Mouse (Mus musculus): Measurements from ENCODE around the gene Elfn2.

Elfn2 gene

DNA sequence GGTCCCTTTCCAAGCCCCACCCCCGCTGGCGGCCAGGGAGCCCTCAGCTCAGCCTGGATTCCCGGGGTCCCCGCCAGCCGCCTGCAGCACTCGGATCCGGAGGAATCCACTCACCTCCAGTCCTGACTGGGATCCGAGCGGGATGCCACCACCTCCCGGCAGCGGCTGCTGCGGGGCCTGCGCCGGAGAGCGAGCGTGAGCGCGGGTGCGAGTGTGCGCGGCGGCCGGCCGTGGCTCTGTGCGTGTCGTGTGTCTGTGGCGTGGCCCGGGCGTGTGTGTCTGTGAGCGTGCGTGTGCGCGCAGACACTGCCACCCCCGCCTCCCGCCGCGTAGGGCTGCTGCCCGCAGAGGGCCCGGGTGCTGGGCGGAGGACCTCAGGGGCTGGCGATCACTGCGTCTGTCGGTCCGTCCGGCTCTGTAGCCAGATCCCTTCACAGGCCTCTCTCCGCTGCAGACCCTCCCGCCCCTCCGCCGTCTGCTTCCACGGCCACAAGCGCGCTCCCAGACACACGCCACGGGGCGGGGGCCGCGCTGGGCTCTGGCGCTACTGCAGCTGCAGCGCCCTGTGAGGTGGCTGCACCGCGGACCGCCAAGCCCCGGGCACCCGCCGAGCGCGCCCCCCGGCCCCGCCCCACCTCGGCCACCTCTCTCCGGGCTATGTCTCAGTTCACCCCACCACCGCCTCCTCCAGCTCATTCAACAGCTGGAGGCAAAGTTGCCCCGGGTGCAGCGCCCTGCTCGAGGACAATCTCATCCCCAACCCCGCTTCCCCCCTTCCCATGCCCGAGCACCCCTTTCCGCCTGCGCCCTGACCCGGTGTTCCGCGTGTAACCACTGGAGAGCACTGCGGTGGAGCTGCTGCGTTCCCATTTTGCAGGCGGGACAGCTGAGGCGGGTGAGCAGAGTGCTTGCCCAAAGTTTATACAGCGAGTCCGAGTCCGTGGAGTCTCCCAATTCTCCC lies at the start of gene Elfn2:
TSS of gene Elfn2 (minus strand) at position 482 of the 961 bp plus-strand sequence.
- DNase-seq (ENCODE audit: inconsistent ontology term): peak; percentile 22

DNA sequence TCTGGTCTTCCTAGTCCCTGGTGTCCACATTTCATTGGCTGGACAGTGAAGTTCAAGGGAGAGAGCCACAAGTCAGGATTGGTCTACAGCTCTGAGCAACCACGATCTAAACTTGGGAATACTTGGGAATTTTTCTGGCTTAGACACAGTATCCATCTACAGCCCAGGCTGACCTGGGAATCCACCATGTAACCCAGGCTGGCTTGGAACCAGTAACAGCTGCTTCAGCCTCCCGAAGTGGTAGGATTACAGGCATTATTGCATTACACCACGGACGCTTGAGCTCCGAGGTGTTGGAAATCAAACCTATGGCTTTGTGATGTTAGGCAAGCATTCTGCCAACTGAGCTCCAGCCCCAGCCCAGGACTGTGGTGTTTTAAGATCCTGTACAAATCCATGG lies 45.1 kb upstream of the Elfn2 start:
- DNase-seq (ENCODE audit: inconsistent ontology term): no peak

DNA sequence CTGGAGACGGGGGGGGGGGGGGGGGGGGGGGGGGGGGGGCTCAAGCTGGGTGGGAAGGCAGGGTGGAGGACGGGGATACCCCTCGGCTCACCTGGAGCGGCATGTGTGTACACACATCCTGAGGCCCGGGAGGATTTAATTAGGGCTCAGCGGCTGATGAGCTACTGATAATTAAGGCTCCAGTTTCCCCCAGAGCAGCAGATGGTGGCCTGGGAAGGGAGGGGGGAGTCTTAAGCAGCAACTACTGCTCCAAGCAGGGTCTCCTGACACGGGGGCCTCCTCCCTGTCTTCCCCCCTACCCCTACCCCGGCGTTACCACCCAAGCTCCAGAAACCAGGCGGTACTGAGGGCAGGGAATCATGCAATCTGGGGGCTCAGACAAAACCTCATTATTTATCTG lies 44.6 kb upstream of the Elfn2 start:
- DNase-seq (ENCODE audit: inconsistent ontology term): no peak

DNA sequence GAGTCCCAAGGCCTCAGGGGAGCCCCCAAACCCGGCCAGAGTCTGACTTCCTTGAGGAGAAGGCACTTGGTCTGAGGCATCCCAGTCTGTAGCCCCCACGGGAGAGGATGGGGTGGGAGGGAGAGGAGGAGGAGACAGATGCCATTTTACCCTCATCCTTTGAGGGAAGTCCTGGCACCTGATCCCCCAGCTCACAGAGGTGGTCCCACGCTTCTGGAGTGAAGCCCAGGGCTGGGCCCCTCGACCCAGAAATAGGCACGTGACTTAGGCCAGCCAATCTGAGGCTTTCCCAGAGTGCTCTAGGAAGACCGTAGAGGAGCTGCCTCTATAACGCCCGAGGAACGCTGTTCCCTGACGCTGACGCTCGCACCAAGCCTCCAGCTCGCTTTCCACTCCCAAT lies 42.5 kb upstream of the Elfn2 start:
- no peak for DNase-seq (ENCODE audit: inconsistent ontology term)

DNA sequence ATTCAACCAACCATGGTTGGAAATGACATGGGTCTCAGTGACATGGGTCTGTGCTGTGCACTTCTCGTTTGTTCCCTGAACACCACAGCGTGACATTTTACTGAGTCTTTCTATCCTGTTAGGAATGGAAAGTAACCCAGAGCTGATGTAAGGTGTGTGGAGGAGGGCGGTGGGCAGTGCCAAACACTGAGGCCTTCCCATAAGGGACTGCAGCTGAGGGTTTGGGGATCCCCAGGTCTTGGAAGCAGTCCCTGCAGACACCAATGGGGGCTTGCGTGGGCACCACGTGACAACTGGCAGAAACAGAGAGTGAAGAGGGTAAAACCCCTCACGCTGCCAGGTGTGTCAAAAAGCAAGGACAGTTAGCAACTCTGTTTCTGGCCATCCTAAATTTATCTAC lies 39.6 kb upstream of the Elfn2 start:
- DNase-seq (ENCODE audit: inconsistent ontology term): no peak

DNA sequence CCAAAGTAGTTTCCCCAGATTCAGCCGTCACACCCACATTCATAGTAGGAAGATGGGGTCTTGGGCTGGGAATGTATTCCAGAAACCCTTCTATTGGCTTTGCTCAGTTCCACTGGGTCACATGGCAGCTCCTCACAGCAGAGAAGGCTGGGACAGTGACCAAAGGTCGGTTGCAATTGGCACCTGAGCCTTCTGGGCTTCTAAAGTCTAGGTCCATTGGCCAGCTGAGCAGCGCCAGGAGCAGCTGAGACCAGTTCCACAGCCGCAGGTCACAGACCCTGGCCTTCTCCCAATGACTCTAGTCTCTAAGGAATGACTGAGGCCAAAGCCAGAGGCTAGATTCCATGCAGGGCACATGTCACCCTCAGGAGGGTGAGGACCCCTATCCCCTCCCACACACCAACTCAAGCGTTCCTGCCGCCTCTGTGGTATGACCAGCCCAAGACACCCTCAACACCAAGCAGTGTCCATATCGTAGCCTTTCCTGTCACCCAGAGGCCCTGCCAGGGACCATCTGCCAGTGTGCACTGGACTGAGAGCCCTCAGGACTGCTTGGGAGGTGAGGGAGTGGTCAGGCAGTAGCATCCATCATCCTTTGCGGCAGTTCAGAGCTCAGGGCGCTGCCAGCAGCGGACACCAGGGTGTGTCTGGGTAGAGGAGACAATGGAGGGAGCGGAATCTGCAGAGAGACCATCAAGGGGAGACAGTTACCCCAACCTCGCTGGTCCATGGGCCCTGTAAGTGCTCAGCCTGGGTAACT lies 37.6 kb upstream of the Elfn2 start:
- DNase-seq (ENCODE audit: inconsistent ontology term): no peak

DNA sequence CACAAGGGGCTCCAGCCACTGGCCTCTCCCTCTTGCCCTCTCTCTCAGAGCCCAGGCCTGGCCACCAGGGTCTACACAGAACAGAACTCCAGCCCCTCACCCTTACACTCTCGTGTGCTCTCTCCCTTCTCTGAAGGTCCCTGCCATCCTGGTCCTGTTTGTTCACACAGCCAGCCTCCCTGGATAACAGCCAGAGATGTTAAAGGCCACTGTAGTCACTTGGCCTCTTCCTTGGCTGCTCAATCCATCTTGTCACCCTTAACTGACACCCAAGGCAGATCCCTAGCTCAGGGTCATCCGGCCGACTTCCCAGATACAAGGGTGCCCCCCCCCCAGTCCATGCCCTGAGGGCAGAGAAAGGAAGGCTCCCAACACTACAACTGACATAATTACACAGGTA lies 36.7 kb upstream of the Elfn2 start:
- no peak for DNase-seq (ENCODE audit: inconsistent ontology term)

DNA sequence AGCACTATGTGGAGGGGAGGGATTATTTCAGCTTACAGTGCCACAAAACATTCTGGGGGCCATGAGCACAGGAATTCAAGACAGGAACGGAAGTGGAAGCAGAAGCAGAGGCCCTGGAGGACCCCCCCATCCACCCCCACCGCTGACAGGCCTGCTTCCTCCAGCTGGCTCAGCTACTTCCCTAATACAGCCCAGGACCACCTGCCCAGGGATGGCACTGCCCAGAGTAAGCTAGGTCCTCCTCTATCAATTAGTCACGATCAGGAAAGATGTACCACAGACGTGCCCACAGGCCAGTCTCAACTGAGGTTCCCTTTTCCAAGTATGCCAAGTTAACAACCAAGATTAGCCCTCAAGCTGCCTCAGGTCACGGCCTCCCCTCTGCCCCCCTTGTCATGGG lies 35.6 kb upstream of the Elfn2 start:
- no peak for DNase-seq (ENCODE audit: inconsistent ontology term)

DNA sequence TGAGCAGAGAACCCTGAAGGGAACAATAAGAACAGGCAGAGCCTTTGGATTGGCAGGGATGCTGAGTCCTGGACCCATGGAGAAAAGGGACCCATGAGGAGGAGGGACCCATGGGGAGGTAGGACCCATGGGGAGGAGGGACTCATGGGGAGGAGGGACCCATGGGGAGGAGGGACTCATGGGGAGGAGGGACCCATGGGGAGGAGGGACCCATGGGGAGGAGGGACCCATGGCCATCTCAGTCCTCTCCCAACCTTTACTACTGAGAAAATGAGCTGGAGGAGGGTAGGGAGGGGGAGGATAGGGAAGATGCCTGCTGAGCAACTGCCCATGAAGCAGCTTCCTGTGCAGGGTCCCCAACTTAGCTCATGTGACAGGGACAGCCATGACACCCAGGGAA lies 34.4 kb upstream of the Elfn2 start:
- DNase-seq (ENCODE audit: inconsistent ontology term): no peak

DNA sequence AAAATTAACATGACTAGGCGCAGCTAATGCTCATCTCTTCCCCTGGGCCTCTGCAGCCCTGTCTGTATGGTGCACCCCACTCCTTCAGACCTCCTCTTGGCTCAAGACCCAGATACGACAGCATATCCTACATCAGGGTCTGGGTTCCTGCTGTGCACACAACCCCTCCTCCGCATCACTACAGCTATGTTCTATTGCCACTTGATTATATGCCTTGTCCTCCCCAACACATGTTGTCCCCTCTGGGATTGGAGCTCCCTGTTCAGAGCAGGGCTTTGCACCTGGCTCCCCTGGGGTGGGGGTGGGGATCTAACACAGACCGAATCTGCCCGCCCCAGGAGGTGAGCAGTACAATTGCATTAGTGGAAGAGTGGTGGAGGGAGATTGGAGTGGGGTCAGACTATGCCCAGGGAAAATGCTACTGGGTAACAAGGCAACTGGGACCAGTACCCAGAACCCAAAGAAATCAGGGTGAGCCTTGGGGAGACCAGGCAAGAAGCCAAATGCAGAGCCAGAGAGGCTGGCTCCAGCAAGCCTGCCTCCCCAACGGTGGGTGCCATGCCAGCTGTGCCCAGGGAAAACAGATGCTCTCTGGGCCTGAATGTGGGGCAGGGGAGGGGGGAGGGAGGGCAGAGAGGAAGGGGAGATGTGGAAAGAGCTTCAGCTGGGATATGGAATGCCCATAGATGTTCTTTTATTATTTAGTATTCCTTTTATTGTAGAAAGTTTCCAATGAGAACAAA lies 32.2 kb upstream of the Elfn2 start:
- DNase-seq (ENCODE audit: inconsistent ontology term): no peak

DNA sequence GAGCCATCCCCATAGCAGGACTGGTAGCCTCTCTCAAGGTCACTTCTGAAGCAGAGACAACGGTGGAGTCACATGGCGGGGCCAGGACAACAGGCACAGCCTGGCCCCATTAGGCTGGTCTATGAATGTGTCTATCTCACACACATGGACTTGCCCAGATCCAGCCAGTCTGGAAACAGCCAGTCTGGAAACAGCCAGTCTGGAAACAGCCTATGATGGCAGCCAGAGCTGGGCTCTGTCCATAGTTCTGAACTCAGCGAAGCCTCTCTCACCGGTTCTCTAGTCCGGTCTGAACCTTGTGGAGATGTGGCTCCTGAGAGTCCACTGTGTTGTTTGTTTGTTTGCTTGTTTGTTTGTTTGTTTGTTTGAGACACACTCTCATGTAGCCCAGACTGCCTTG lies 31.3 kb upstream of the Elfn2 start:
- DNase-seq (ENCODE audit: inconsistent ontology term): peak; percentile 33

DNA sequence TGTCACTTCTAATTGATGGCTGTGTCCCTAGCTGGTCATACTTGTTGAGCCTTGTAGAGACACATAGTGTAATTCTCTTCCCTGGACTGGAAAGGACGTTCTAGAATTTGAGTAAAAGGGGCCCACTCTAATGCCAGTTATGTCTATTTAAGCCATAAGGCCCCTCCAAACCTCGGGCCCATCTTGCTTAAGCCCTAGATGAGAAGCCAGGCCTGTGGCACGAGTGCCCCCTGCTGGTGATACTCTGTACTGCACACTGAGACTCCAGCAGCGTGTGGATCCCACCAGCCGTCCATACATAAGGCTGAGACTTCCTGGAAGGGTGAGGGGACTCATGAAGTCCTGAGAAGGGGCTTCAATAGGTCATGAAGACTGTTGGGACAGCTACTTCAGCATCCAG lies 25.6 kb upstream of the Elfn2 start:
- DNase-seq (ENCODE audit: inconsistent ontology term): peak; percentile 40

DNA sequence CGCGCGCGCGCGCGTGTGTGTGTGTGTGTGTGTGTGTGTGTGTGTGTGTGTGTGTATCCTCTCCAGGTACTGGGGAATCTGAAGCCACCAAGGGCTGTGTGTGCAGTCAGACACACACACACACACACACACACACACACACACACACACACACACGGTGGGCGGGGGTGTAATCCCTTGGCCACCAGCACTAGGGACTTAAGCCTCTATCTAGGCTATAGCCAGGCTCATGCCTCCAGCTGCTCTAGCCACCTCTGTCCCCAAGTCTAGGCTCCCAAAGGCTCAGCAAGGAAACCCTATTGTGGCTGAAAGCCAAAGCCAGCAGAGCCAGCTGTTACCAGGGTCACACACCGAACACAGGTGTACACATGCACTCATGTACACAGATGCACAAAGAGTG lies 24.3 kb upstream of the Elfn2 start:
- no peak for DNase-seq (ENCODE audit: inconsistent ontology term)

DNA sequence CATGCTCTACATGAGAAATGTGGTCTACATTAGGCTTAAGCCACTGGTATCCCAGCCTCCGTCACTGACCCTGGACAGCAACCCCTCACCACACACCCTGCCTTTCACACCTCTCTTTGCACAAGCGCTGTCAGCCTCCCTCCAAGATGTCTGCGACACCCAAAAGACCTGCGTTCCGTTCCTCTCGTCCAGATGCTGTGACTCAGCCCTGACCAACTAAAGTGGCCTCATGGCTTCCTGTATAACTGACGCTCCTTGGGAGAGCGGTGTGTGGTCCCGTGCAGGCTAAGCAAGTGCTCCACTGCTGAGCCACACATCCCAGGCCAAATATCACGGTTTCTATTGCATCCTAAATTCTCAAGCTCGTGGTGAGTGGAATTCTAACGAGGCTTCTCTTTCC lies 22.1 kb upstream of the Elfn2 start:
- DNase-seq (ENCODE audit: inconsistent ontology term): no peak

DNA sequence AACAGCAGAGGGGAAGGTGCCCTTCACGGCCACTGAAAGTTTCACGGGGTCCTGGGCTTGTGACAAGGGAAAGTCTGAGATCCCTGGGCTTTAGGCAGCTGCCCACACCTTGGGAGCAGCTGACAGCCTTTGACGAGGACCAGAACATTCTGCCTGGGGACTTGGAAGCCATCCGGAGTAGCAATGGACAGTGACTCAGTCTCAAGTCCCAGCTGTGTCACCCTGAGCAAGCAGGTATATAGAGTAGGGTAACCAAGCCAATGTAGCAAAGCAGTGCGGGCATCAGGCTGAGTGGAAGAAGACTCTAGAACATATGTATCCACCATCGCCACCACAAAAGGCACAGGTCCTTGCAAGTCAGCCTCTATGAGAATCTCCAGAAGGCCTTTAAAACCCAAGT lies 18.6 kb upstream of the Elfn2 start:
- DNase-seq (ENCODE audit: inconsistent ontology term): no peak

DNA sequence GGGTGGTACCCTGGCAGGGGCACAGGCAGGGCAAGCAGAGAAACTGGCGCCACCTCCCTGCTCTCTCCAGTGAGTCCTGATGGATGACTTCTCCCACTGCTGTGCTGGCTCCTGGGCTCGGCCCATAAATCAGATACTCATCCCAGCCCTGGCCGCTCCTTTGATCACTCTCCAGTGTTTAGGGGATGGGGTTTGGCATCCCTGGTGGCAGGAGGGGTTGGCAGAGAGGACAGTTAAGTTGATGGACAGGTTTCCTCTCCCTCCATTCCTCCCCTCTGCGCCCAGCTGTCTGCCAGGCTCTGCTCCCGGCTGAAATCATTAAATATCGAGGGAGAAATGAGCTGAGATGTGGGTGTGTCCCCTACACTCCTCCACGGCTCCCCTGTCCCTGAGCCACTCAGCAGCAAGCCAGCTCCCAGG lies 18.1 kb upstream of the Elfn2 start:
- no peak for DNase-seq (ENCODE audit: inconsistent ontology term)

DNA sequence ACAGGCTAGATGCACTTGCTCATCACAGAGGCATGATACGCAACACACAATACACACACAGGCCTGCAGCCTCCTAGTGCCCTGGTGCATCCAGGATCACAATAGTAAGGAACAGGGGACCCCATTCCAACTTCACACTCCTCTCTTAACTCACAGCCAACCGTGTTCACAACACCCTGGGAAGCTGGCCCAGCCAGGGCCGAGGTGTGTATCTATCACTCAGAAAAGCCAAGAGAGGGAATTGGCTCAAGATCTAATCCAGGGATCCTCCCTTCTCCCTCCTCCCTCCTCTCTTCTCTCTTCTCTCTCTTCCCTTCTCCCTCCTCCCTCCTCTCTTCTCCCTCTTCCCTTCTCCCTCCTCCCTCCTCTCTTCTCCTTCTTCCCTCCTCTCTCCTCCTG lies 17.6 kb upstream of the Elfn2 start:
- DNase-seq (ENCODE audit: inconsistent ontology term): no peak

DNA sequence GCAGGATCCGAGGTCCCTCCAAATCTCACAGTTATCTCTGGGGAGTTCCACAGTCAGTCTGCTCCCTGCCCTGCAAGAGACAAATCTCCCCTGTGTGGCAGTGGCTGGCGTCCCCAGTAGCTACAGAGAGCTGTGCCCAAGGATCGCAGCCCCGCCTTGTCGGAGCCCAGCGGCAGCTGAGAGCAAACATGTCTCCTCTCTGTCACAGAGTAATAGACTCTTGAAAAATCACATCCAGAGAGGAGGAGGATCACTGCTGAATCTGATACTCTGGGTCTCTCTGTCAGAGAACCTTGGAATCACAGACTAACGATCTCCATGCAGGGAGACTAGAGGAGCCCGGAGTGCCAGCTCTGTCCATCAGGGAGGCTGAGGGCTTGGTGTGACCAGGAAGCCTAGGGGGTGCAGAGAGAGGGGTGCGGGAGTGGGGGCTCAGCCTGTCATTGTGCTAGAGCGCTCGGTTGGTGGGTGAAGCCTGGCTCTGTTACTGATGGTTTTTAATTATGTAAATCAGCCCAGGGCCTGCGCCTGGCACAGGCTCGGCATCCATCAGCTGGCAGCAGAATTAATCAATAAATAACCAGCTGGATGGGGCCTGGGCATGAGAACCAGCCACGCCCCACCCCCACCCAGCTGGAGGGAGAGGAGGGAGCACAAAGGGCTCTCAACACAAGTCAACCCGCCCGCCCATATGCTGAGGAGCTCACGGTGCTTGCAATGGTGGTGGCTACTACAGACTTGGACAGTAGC lies 17.0 kb upstream of the Elfn2 start:
- no peak for DNase-seq (ENCODE audit: inconsistent ontology term)

DNA sequence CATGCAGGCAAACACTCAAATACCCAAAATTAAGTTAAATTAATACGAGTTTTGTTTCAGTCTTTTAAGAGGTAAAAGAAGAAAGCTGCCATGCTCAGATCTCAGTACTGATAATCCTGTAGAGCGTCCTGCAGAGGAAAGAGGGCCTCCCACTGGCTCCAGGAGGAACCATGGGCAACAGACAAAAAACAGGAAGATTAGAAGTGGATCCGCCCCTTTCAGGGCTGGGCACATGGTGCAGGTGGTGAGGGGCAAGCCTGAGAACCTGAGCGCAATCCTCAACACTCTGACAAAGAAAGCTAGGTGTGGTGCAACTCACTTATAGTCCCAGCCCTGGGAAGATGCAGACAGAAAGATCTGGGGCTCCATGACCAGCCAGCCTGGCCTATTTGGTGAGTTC lies 13.3 kb upstream of the Elfn2 start:
- DNase-seq (ENCODE audit: inconsistent ontology term): no peak

DNA sequence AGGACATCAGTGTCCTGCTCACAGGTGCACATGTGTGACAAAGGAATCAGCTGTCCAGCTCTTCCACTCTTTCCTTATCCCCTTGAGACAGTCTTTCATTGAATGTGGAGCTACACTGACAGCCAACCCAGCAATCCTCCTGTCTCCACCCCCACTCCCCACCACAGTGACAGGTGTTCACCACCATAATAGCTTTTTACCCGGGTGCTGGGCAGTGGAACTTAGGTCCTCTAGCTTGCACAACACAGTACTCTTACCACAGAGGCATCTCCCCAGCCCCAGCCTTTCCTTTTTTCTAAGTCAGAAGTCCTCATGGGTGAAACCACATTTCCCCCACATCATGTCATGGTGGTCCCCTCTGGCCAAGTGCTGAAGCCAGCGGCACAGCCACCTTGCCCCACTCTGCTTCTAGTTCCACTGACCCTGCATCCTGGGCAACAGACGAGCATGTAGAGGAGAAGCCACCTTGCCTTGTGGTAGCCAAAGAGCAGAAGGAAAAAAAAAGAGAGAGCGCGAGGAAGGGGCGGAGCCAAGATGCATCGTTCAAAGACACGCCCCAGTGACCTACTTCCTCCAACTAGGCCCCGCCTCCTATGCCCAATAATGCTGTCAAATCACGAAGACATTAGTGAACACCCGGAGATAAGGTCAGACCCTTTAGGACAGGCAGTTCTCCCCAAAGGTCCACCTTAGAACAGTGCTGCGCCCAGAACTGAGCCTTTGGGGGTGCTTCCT lies 11.9 kb upstream of the Elfn2 start:
- DNase-seq (ENCODE audit: inconsistent ontology term): no peak

DNA sequence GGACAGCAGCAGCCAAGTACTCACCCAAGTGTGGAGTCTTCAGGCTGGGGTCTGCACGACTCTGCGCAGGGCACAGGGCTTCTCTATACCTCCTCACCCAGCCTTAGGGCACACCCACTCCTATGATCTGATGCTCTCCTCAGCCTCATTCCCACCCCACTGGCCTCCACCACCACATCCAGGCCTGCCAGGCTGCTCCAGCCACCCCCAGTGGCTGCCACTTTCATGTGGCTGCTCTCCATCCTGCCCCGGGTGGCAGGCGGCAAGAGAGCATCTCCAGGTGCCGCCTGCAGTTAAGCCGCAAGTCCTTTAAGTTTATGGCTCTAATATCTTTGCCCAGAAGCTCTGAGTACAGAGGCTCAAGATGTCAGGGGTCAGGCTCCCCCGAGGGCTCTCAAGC lies 8.1 kb upstream of the Elfn2 start:
- no peak for DNase-seq (ENCODE audit: inconsistent ontology term)
